Mouse (Mus musculus) gastrocnemius, postnatal 36 days (tissue): ENCODE results near the gene Adgrg2. TPM values are rescaled to one million over a fixed set of nuclear protein-coding genes. Genes with fewer than 3 reads are reported as not detected.

Experiments
- DNase-seq, 2 experiments: peaks; one replicate each; pipeline ENCODE4 v3.0.0; 2022
- intact Hi-C: fragments of 180-260 bp; cut with DNase I; formaldehyde crosslinking; loops from one replicate; pipeline ENCODE4 v1.15.1; 2025
- long read RNA-seq, 2 experiments: library from polyadenylated mRNA; stranded (forward); transcript quantifications; one replicate each; pipeline ENCODE4 v2.0.0; 2021
- total RNA-seq, 2 experiments: library from RNA; stranded (reverse); gene quantifications; 2 replicates each; pipeline ENCODE4 v1.2.3; 2021

Gene Adgrg2
- total RNA-seq: 1 to 10 TPM in 1 of 2 experiments, under 1 TPM in 1; 0.39 to 1.4 TPM
- long read RNA-seq, experiment 1: 0 reads
- long read RNA-seq, experiment 2, partial matches to known transcripts: 0 of 1 reads
- long read RNA-seq, experiment 2, other reads (novel, unspliced or antisense): 1 of 1 reads

GRCm38 (mm10) chrX:160390464-160390956 lies at the start of gene Adgrg2:
Gene Adgrg2, plus strand, starts transcription at chrX:160390690.
- DNase-seq: peak; percentile 4 to 15
- intact Hi-C loops: no loop called here

GRCm38 (mm10) chrX:160350995-160351394 lies 39.5 kb upstream of the Adgrg2 start:
- DNase-seq: no peak
- intact Hi-C loops: no loop called here

- no peak for DNase-seq
- intact Hi-C loops: no loop called here
Observed at GRCm38 (mm10) chrX:160351967-160352677, 38.4 kb upstream of the Adgrg2 start.

- intact Hi-C loops: no loop called here
- DNase-seq: no peak
Observed at GRCm38 (mm10) chrX:160384748-160385501, 5.6 kb upstream of the Adgrg2 start.

- intact Hi-C loops: no loop called here
- no peak for DNase-seq
Observed at GRCm38 (mm10) chrX:160385502-160385772, 5.1 kb upstream of the Adgrg2 start.

- intact Hi-C loops: no loop called here
- DNase-seq: no peak
Observed at GRCm38 (mm10) chrX:160412930-160413453, 22.5 kb downstream of the Adgrg2 start.

GRCm38 (mm10) chrX:160413881-160414395 lies 23.4 kb downstream of the Adgrg2 start:
- intact Hi-C loops: no loop called here
- no peak for DNase-seq

GRCm38 (mm10) chrX:160418397-160418796 lies 27.9 kb downstream of the Adgrg2 start:
- DNase-seq: peak in 1 of 2 experiments; percentile 12
- intact Hi-C loops: no loop called here

- intact Hi-C loops: no loop called here
Observed at GRCm38 (mm10) chrX:160423737-160424136, 33.2 kb downstream of the Adgrg2 start.

GRCm38 (mm10) chrX:160426486-160426885 lies 36.0 kb downstream of the Adgrg2 start:
- intact Hi-C loops: no loop called here
- DNase-seq: no peak

More at GRCm38 (mm10) chrX:160423737-160424136, 33.2 kb downstream of the Adgrg2 start:
- DNase-seq: no peak

GRCm38 (mm10) chrX:160426930-160427329 lies 36.4 kb downstream of the Adgrg2 start:
- intact Hi-C loops: no loop called here
- DNase-seq: no peak

- DNase-seq: no peak
- intact Hi-C loops: no loop called here
Observed at GRCm38 (mm10) chrX:160432192-160432591, 41.7 kb downstream of the Adgrg2 start.

GRCm38 (mm10) chrX:160441272-160441671 lies 50.8 kb downstream of the Adgrg2 start:
- intact Hi-C loops: no loop called here
- DNase-seq: no peak

- no peak for DNase-seq
- intact Hi-C loops: loop anchor here (5.0 kb wide), 1 partner anchor 389 kb away; no protein-coding TSS in a partner anchor
Observed at GRCm38 (mm10) chrX:160448351-160448750, 57.9 kb downstream of the Adgrg2 start.

GRCm38 (mm10) chrX:160449363-160449762 lies 58.9 kb downstream of the Adgrg2 start:
- no peak for DNase-seq
- intact Hi-C loops: loop anchor here (5.0 kb wide), 1 partner anchor 388 kb away; no protein-coding TSS in a partner anchor

GRCm38 (mm10) chrX:160455686-160456085 lies 65.2 kb downstream of the Adgrg2 start:
- no peak for DNase-seq
- intact Hi-C loops: no loop called here

GRCm38 (mm10) chrX:160471257-160471786 lies 80.8 kb downstream of the Adgrg2 start:
- no peak for DNase-seq
- intact Hi-C loops: no loop called here

- DNase-seq: no peak
- intact Hi-C loops: no loop called here
Observed at GRCm38 (mm10) chrX:160489784-160490183, 99.3 kb downstream of the Adgrg2 start.

- DNase-seq: no peak
- intact Hi-C loops: no loop called here
Observed at GRCm38 (mm10) chrX:160494333-160494732, 103.8 kb downstream of the Adgrg2 start.

GRCm38 (mm10) chrX:160494921-160495320 lies 104.4 kb downstream of the Adgrg2 start:
- DNase-seq: no peak
- intact Hi-C loops: no loop called here

- intact Hi-C loops: no loop called here
- DNase-seq: no peak
Observed at GRCm38 (mm10) chrX:160496473-160496872, 106.0 kb downstream of the Adgrg2 start.
